Mouse (Mus musculus) heart, adult 2 months (tissue): ENCODE results near the gene Cd38. TPM values are rescaled to one million over a fixed set of nuclear protein-coding genes. Genes with fewer than 3 reads are reported as not detected.
A peak's percentile ranks its signal among the peaks of the same experiment; 100 is the strongest.

Source experiments
- DNase-seq, 2 experiments: peaks; one replicate each; pipeline ENCODE4 v3.0.0; 2021
- H3K27ac ChIP-seq: fragments of 200-600 bp; 2 replicates; pipeline ENCODE4 v1.8.1; 2022
- H3K27me3 ChIP-seq: fragments of 200-500 bp; 2 replicates; pipeline ENCODE4 v1.6.1; 2012; ENCODE audit warnings: mild to moderate bottlenecking, low read length, inconsistent platforms, mixed read lengths; ENCODE audit not compliant: control insufficient read depth, insufficient read depth
- H3K36me3 ChIP-seq: fragments of 200-500 bp; 2 replicates; pipeline ENCODE4 v1.6.1; 2012; ENCODE audit warnings: low read length, inconsistent platforms; ENCODE audit not compliant: control insufficient read depth, insufficient read depth
- H3K4me1 ChIP-seq: fragments of 200-500 bp; 2 replicates; pipeline ENCODE4 v1.6.1; 2011; ENCODE audit warnings: low read length; ENCODE audit not compliant: control insufficient read depth, insufficient read depth
- H3K4me3 ChIP-seq: fragments of 200-600 bp; 2 replicates; pipeline ENCODE4 v1.8.1; 2022
- H3K79me2 ChIP-seq: fragments of 200-500 bp; replicated peaks from 2 replicates; pipeline ENCODE4 v1.6.1; 2012; ENCODE audit warnings: mild to moderate bottlenecking, inconsistent platforms, low read length, moderate library complexity, mixed read lengths; ENCODE audit not compliant: control insufficient read depth, insufficient read depth
- H3K9ac ChIP-seq: fragments of 200-500 bp; 2 replicates; pipeline ENCODE4 v1.6.1; 2012; ENCODE audit warnings: low read depth, mild to moderate bottlenecking, control low read depth, inconsistent platforms, low read length, mixed read lengths
- CTCF ChIP-seq: fragments of 200-600 bp; IDR thresholded peaks from 2 replicates; pipeline ENCODE4 v1.8.1; 2022; ENCODE audit warnings: antibody characterized with exemption, mild to moderate bottlenecking, moderate library complexity
- EP300 ChIP-seq: fragments of 200-500 bp; IDR thresholded peaks from 2 replicates; pipeline ENCODE4 v1.6.1; 2011; ENCODE audit warnings: low read depth, low read length, control low read depth; ENCODE audit not compliant: insufficient read depth
- POLR2A ChIP-seq: fragments of 200-500 bp; IDR thresholded peaks from 2 replicates; pipeline ENCODE4 v1.6.1; 2011; ENCODE audit warnings: mild to moderate bottlenecking, low read depth, low read length, control low read depth; ENCODE audit not compliant: insufficient read depth
- WGBS: fragments of 180-500 bp; shearing (Covaris S2); methylation state at CpG from one replicate; pipeline ENCODE4 v1.1.7; 2018; 5-methylcytosine and 5-hydroxymethylcytosine counted together
- intact Hi-C: fragments of 180-260 bp; cut with DNase I; formaldehyde crosslinking; loops from one replicate; pipeline ENCODE4 v1.15.1; 2025
- polyA plus RNA-seq: library from polyadenylated mRNA; depleted of rRNA; stranded (reverse); fragments of >200 nt; gene quantifications from 2 replicates; pipeline ENCODE4 v1.2.3, GENCODE M21; 2012
- total RNA-seq, 2 experiments: library from RNA; stranded (reverse); gene quantifications; 2 replicates each; pipeline ENCODE4 v1.2.3; 2021

Gene Cd38
- total and polyA plus RNA-seq, 3 experiments, result 7.3 to 8.6 (median 7.5) TPM

DNA sequence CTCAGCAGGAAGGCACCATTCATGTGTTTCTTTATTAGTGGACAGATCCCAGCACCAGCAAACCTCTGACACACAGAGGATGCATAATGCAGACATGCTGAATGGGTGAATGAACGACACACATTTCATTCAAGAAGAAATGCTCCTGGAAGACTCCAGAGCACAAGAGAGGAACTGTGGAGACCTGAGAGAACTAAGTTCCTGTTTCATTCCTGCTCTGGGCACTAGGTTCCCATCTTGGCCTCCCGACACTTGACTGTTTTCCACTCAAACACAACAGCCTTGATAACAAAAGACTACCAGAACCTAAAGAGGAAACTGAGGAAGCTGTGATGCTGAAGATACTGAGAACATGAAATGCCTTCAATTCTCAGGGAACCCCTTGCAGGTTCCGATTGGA is 20.1 kb upstream of the Cd38 start:
- no peak for DNase-seq
- 82% methylated on average over 3 of the region's 3 CpGs for WGBS
- H3K79me2 ChIP-seq, result no peaks in the 10 kb centered on the region

DNA sequence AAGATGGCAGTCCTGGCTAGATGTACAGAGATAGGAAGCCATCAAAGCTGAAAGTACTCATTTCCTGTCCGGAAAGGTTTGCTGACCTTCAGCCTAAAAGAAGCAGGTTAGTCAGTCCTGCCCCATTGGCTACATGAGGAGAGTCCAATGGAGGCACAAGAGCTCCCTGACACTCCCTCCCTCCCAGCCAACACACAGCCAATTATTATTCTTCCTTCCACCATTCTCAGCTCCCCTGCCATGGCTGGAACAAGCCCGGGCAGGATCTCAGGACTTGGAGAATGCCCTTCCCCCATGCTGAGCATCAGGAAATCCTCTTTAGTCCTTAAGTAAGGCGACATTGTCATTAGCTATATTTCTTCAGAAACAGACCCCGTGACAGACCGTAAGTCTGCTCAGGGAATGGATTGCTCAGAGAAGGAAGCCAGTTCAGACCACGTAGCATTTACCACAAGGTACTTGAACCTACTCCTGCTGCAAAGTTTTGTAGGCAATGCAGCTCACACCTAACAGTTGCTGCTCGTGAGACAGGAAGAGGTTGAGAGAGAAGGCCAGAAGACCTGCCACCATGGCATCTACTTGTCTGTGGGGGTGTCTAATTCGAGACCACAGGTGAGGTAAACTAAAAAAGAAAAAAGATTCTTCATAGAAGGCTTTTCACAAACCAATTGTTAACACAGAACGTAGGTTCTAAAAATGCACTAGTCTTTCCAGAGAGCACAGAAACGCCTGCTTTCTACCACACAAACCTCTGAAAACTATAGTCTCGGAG is 15.1 kb upstream of the Cd38 start:
- peak overlapping the region; percentile 69 for H3K27ac ChIP-seq

More for the DNA sequence above, 20.1 kb upstream of the Cd38 start:
- intact Hi-C loops, result no loop called here
- Histone ChIP-seq H3K36me3 (no peaks in the 10 kb centered on the region; the same call in 1 of the 2 replicates), H3K27ac (no peak overlapping the region), H3K27me3 (no peaks in the 10 kb centered on the region), H3K9ac (no peak overlapping the region), H3K4me3 (no peak overlapping the region), H3K4me1 (peaks cover 12% of the 10 kb centered on the region)
- TF ChIP-seq CTCF, result no peak
- no peak for TF ChIP-seq POLR2A
- no peak for TF ChIP-seq EP300

DNA sequence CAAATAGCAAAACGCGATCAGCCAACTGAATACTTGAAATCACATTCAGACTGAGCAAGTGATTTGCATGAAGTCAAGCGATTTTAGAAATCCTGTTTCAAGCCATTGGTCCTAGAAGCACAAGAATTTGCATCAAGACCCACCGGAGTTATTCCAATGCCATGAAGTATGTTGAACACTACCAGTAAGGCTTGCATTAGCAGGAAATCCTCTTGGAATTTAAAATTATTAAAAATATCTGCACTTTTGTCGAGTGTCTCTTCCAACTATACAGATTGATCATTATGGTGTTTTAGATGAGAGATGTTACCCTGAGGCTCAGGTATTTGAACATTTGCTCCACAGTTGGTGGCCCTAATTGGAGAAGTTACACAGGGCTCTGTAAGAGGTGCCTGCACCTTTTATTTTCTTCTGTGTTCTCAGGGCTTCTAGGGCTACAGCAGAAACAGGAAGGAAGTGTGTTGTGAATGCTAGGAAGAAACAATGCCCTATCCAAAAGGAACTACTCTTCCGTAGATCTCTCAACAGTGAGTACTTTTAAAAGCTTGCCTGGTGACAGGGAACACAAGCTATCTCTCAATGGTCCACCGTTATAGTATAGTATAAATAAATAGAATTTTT is 14.4 kb upstream of the Cd38 start:
- peak overlapping the region; percentile 69 for H3K27ac ChIP-seq
- no peak overlapping the region for H3K4me3 ChIP-seq
- H3K36me3 ChIP-seq, result peaks cover 14% of the 10 kb centered on the region
- intact Hi-C loops, result loop anchor here (2.0 kb wide), 1 partner anchor 15 kb away; the partner anchor contains the start of gene Cd38
- H3K9ac ChIP-seq, result no peak overlapping the region
- H3K79me2 ChIP-seq, result no peaks in the 10 kb centered on the region
- TF ChIP-seq EP300 (no peak), POLR2A (peak; percentile 13; the same call in 1 of the 2 replicates), CTCF (no peak)
- DNase-seq, result no peak
- peaks cover 8% of the 10 kb centered on the region for H3K4me1 ChIP-seq
- 59% methylated on average over 7 of the region's 7 CpGs for WGBS
- no peaks in the 10 kb centered on the region for H3K27me3 ChIP-seq

More for the DNA sequence above, 15.1 kb upstream of the Cd38 start:
- no peaks in the 10 kb centered on the region for H3K27me3 ChIP-seq
- no peak for DNase-seq
- intact Hi-C loops, result no loop called here
- no peaks in the 10 kb centered on the region for H3K79me2 ChIP-seq
- TF ChIP-seq CTCF, result no peak
- TF ChIP-seq POLR2A, result no peak
- TF ChIP-seq EP300, result no peak
- WGBS, result 60% methylated on average over 11 of the region's 11 CpGs
- H3K9ac ChIP-seq, result no peak overlapping the region
- peaks cover 14% of the 10 kb centered on the region for H3K36me3 ChIP-seq
- peaks cover 8% of the 10 kb centered on the region for H3K4me1 ChIP-seq
- no peak overlapping the region for H3K4me3 ChIP-seq

DNA sequence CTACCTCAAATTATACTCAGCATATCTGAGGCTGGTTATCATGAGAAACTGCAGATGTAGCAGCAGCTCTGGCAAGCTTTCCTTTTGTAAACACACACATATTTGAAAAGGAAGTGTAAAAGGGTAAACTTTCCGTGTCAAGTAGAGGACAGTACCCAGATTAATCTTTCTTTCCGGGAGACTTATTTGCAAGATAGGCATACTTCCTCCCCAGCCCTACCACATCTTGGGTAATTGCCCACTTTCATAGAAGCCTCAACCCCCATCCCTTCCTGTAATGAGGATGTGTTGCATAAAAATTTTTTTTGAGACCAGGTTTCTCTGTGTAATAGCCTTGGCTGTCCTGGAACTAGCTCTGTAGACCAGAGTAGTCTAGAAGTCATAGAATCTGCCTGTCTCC is 12.6 kb upstream of the Cd38 start:
- H3K9ac ChIP-seq, result no peak overlapping the region
- peak overlapping the region; percentile 38 for H3K27ac ChIP-seq
- H3K79me2 ChIP-seq, result no peaks in the 10 kb centered on the region
- intact Hi-C loops, result loop anchor here (2.0 kb wide), 1 partner anchor 13 kb away; the partner anchor contains the start of gene Cd38
- H3K4me1 ChIP-seq, result peaks cover 8% of the 10 kb centered on the region
- TF ChIP-seq CTCF, result no peak
- TF ChIP-seq EP300, result no peak
- no peak for TF ChIP-seq POLR2A
- H3K27me3 ChIP-seq, result no peaks in the 10 kb centered on the region
- DNase-seq, result no peak
- H3K36me3 ChIP-seq, result peaks cover 14% of the 10 kb centered on the region
- H3K4me3 ChIP-seq, result no peak overlapping the region
- WGBS, result 27% methylated on average over 2 of the region's 2 CpGs

DNA sequence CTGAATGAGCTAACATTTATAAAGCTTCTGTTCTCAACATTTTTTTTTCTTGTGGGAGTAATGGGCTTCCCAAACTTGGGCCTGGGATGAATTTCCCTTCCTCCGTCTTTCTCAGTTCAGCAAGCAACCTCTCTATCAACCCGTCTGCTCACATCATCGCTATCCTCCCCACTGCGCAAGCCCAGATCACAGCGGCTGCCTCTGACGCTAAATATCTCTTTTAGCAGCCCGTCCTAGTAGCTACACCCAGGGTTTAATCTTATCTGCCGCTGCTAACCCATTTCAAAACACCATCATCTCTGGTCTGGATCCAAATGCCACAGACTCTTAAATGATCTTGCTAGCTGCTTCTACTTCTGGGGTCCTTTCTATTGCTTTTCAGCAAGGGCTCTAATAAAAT is 8.7 kb upstream of the Cd38 start:
- TF ChIP-seq CTCF (no peak), EP300 (no peak), POLR2A (no peak)
- no peaks in the 10 kb centered on the region for H3K27me3 ChIP-seq
- intact Hi-C loops, result no loop called here
- no peak for DNase-seq
- no peak overlapping the region for H3K4me3 ChIP-seq
- no peak overlapping the region for H3K9ac ChIP-seq
- H3K36me3 ChIP-seq, result peaks cover 7% of the 10 kb centered on the region
- H3K4me1 ChIP-seq, result peaks cover 4% of the 10 kb centered on the region
- WGBS, result 39% methylated on average over 8 of the region's 8 CpGs
- no peak overlapping the region for H3K27ac ChIP-seq
- H3K79me2 ChIP-seq, result no peaks in the 10 kb centered on the region

DNA sequence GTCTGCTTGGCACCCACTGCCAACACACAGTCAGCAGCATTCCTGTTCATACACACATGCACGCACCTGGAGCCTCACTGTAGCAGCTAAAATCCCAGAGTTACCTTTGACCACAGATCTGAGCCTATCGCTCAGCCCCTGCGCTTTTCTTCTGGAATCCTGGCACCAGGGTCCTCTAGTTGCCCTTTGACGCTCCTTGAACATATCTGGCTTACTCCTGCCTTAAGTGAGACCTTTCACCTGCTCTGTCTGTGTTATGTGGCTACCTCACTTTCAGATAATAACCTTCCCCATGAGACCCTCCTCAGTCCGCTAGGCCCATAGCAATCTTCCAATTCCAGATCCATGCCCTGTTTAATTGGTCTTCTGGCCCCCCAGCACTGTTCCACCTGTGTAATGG is 8.3 kb upstream of the Cd38 start:
- TF ChIP-seq EP300 (no peak), POLR2A (no peak), CTCF (no peak)
- 79% methylated on average over 5 of the region's 5 CpGs for WGBS
- Histone ChIP-seq H3K36me3 (peaks cover 4% of the 10 kb centered on the region), H3K79me2 (no peaks in the 10 kb centered on the region), H3K27ac (no peak overlapping the region), H3K4me1 (peaks cover 2% of the 10 kb centered on the region), H3K9ac (no peak overlapping the region), H3K27me3 (no peaks in the 10 kb centered on the region), H3K4me3 (no peak overlapping the region)
- intact Hi-C loops, result no loop called here
- no peak for DNase-seq
